Mouse (Mus musculus) spleen, postnatal 36 days (tissue): ENCODE results near the gene Pa2g4.
A peak's percentile ranks its signal among the peaks of the same experiment; 100 is the strongest.
"Not testable (repeated sequence)": the region's sequence is repeated elsewhere in the genome, so short reads cannot be mapped to it uniquely, and the experiment has no call there.

ENCODE experiments used
- DNase-seq, 2 experiments: peaks; one replicate each; pipeline ENCODE4 v3.0.0; 2022; ENCODE audit warnings: low spot score in 2 of 2, mixed read lengths in 1 of 2

The Pa2g4 gene

GRCm38 (mm10) chr10:128578330-128578729 is 12.5 kb upstream of the Pa2g4 start:
- DNase-seq, result peak in 1 of 2 experiments; percentile 15

- no peak for DNase-seq
Measured at GRCm38 (mm10) chr10:128575063-128575462, 9.3 kb upstream of the Pa2g4 start.

DNA sequence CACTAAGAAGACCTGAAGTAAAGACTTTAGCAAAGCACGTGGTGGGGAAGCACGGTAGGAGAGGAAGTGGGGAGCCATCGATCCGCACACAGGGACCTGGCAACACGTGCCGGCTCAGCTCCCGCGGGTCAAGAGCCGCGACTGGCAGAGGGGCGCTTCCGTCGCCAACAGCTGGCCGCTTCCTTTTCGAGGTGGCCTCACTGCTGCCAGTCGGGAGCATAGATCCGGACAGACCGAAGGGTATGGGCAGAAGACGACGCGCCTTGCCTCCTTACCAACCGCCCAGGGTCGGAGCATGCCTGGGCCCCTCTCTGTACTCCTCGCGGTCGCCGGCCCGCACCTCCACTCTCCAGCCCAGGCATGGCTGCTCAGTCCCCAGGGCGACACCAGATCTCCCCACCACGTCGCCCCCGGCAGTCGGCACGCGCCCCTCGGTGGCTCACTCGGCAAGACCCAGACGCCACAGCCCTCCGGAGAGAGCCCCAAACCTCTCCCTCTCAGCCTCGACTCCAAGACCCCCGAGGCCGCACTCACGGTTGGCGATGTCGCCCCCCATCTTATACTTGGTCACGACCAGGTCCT is 490 bp downstream of the Pa2g4 start:
- DNase-seq, result peak; percentile 51 to 52

GRCm38 (mm10) chr10:128563544-128563943 is 2.2 kb downstream of the Pa2g4 start:
- DNase-seq, result no peak

GRCm38 (mm10) chr10:128556963-128557362 is 8.8 kb downstream of the Pa2g4 start:
- no peak for DNase-seq

GRCm38 (mm10) chr10:128556286-128556685 is 9.5 kb downstream of the Pa2g4 start:
- DNase-seq, result no peak

DNA sequence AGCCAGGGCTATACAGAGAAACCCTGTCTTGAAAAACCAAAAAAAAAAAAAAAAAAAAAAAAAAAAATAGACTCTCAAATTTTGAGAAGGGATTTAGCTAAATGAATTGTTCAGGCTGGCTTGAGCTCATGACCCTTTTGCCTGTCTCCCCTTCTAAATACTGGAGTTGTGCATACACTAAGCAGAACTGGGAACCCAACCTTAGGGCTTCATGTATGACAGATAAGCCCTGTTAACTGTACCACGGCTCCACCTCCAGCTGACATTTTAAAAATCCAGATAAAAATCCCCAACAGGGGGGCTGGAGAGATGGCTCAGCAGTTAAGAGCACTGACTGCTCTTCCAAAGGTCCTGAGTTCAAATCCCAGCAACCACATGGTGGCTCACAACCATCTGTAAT is 10.2 kb downstream of the Pa2g4 start:
- DNase-seq, result not testable (repeated sequence)

DNA sequence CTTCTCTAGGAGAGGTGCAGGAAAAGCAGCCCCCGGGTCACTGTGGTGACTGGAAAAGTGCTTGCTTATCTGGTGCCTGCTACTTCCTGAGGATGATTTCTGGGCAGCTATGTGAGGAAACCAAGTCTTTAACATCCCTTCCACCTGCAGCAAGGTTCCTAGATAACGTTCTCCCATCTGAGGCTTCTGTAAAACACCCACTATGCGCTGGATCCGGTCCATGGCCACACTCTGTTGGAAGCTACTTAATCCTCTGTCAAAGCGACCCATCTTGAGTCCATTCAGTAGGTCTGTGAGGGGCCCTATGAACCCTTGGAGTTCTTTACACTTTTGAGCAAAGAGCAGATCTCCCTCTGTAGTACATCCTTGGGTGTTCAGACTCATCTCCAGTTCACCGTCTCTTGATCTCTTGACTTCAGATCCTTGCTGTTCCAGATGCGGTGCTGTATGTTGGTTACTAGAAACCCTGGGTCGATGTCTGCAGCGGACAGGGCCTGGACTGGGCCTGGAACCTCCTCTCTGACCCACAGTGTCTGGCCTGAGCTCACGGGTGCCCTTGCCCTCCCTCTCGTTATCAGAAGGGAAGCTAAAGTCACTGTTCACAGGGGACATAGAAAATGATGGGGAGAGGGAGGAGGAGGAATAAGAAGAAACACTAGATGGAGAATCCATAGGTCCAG is 15.5 kb downstream of the Pa2g4 start:
- not testable (repeated sequence) for DNase-seq

DNA sequence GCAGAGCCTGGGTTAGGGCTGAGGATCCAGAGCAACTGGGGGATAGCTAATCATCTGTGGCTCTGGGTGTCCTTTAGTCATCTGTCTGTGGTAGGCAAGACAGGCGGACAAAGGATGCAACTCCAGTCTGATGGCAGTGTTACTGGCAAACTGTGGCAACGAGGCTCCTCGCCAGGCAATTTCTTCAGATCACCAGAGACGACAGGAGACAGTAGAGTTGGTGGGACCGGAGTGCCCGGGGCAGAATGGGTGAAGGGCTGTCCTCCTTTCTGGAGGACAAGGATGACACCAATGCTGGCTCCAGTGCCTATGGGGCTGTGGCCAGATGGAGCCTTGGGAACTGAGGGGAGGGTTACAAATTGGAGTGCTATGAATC is 16.1 kb downstream of the Pa2g4 start:
- DNase-seq, result peak in 1 of 2 experiments; percentile 11

DNA sequence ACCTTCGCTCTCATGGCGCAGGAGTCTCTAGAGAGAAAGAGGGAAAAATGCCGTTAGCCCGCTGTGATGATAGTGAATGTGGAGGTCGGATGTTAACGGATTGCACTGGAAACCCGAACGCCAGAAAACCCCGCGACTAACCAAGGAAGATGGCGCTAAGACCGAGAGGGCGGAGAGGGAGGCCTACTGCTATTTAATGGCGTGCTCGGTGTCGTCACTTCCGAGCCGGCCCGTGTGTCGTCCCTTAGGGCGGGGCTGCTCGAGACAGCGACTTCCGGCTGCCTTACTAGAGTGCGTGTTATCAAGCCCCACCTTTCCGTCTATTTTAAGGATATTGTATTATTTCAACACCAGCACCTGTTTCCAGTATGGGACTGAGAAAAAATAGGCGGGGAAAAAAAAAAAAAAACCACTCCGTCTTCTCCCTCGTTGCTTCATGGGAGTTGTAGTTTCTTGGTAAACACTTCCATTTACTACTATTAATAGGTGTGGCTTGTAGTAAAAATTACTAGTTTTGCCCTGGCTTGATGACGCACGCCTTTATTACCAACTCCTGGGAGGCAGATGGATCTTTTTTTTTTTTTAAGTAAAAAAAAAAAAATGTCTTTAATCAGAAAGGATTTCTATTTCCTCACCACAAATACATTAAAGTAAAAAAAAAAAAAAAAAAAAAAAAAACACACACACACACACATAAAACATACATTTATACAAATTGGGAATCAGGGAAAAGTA is 16.7 kb downstream of the Pa2g4 start, which contains the start of gene Rpl41:
Gene Rpl41 (minus strand): TSS at position 359 of the 735 bp plus-strand sequence.
- peak; percentile 94 to 96 for DNase-seq

GRCm38 (mm10) chr10:128548051-128548791 is 17.6 kb downstream of the Pa2g4 start:
- DNase-seq, result peak in 1 of 2 experiments; percentile 19

GRCm38 (mm10) chr10:128547361-128548032 is 18.3 kb downstream of the Pa2g4 start, which contains the start of gene Zc3h10:
Gene Zc3h10 (minus strand): TSS chr10:128547774.
- DNase-seq, result peak; percentile 97

DNA sequence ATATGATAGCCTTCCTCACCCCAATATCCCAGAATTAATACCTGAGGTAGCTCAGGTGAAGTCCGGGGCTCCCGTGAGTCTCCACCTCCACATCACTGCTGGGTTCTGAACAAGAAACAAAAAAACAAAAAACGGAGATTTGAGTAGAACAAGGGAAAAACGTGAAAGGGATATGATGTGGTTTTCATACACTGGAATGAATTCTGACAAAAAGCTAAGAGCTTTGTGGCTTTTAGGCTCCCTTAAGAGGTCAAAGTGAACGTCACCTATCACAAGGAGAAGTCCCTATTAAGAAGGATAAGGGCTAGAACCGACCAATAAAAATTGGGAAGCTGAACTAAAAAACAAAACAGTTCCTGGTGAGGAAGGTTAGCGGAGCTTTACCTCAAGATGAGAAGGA is 19.0 kb downstream of the Pa2g4 start:
- no peak for DNase-seq

DNA sequence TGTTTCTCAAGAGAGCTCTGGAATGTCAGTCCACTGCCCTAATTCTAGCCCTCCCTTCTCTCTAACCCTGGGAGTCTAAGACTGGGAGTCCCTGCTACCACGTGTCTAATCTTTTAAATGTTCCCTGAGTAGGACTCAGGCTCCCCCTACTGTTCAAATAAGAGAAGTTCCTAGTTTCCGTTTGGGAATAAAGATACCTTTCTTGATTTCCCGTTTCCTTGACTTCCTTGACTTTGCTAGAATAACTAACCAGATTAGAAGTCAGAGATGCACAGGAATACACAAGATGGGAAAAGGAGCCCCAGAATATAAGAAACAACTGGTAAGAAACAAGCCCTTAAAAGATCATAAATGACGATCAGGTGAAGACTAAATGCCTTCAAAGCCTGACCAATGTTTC is 19.4 kb downstream of the Pa2g4 start:
- peak in 1 of 2 experiments; percentile 55 for DNase-seq

- DNase-seq, result no peak
Measured at GRCm38 (mm10) chr10:128545570-128545898, 20.3 kb downstream of the Pa2g4 start.

DNA sequence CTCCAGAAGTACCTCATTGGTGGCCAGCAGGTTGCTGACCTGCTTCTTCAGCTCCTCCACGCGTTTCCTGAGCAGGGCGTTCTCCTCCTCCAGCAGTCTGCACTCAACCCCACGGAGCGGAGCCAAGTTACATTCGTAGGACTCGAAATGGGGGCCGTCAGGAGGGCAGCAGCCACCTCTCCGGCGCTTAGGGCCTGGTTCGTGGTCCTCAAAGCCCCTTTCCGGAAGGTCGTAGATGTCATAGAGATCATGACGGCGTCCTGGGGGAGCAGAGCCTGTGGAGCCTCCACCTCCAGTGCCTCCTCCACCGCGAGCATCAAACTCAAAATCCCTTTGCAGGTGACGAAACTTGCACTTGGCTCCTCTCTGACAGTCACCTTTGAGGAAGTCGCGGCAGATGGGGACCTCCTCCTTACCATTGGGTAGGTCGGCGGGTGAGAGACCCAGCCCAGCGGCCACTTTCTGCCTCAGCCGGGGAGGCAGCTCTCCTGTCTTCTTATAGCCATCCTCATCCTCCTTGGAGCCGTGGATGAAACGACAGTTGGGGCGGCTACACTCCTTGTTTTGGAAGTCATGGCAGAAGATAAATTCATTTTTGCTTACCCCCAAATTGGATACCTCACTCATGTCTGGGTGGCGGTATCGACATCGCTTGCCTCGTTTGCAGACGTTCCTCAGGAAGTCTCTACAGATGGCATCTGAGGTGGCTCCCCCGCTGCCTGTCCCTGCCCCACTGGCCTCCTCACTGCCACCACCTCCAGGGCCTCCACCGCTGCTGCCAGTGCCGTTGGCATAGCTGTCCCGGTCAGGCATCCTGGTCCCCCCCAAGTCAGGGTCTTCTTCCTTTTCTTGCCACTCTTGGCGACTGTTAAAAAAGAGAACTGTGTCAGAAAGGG is 20.9 kb downstream of the Pa2g4 start:
- DNase-seq, result no peak

- DNase-seq, result no peak
Measured at GRCm38 (mm10) chr10:128544151-128544657, 21.6 kb downstream of the Pa2g4 start.

GRCm38 (mm10) chr10:128543100-128543499 is 22.7 kb downstream of the Pa2g4 start:
- DNase-seq, result no peak

DNA sequence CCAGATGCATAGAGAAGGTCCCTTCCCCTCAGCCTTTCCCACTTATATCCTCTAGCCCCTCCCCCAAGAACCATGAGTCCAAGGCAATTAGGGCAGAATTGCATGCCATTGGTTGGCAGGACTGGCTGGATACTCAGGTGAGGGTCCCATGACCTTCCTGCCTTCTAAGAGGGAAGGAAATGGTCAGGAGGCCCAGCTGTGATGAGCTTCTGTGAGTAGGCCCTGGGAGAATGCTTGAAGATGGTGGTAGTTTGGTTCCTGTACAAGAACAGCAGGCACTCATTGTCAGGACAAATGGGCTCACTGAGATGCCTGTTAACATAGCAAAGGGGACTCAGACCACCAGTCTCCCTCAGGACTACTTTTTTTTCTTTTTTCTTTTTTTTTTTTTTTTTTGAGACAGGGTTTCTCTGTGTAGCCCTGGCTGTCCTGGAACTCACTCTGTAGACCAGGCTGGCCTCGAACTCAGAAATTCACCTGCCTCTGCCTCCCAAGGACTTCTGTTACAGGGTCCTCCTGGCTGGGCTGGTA is 27.4 kb downstream of the Pa2g4 start:
- DNase-seq, result no peak
